Mouse (Mus musculus) brain, embryonic 14.5 days (tissue): Measurements from ENCODE around the gene Slc31a1. TPM values are rescaled to one million over a fixed set of nuclear protein-coding genes. Genes with fewer than 3 reads are reported as not detected.

Source experiments
- DNase-seq: peaks from one replicate; pipeline ENCODE4 v3.0.0-alpha.2; 2011; ENCODE audit warnings: low read depth
- CTCF ChIP-seq: fragments of 200-500 bp; IDR thresholded peaks from 2 replicates; pipeline ENCODE4 v1.5.1; 2012; ENCODE audit warnings: inconsistent platforms, mild to moderate bottlenecking, moderate library complexity, borderline replicate concordance; ENCODE audit not compliant: insufficient read depth, insufficient read length; ENCODE audit errors: extremely low read depth
- POLR2A ChIP-seq: fragments of 200-500 bp; IDR thresholded peaks from 2 replicates; pipeline ENCODE4 v1.6.1; 2012; ENCODE audit warnings: mild to moderate bottlenecking, inconsistent platforms, borderline replicate concordance; ENCODE audit not compliant: poor library complexity, insufficient read depth, insufficient read length, severe bottlenecking; ENCODE audit errors: extremely low read depth
- polyA plus RNA-seq: library from polyadenylated mRNA; depleted of rRNA; stranded (reverse); fragments of >200 nt; gene quantifications from 2 replicates; pipeline ENCODE4 v1.2.3, GENCODE M21; 2012

The Slc31a1 gene
- polyA plus RNA-seq, 1 experiment = 32.3 TPM

DNA sequence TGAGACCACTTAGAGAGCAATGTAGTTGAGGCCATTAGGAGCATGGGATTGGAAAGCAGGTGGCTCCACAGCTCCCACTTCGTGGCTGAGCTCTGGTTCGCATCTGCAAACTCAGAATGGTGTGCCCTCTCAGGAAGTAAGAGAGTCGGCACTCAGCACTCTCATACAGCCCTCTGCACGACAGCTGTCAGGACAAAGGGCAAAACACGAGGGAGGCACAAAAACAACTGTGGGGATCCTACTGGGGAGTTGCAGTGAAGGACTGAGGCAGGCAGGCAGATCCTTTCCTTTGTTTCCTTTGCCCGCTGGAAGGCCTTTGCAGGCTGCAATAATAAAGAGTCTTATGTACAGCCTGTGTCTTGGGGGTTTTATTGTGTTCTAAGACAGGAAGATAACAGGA lies 32.9 kb downstream of the Slc31a1 start:
- peak; percentile 39 for DNase-seq
- no peak for TF ChIP-seq POLR2A
- no peak for TF ChIP-seq CTCF

DNA sequence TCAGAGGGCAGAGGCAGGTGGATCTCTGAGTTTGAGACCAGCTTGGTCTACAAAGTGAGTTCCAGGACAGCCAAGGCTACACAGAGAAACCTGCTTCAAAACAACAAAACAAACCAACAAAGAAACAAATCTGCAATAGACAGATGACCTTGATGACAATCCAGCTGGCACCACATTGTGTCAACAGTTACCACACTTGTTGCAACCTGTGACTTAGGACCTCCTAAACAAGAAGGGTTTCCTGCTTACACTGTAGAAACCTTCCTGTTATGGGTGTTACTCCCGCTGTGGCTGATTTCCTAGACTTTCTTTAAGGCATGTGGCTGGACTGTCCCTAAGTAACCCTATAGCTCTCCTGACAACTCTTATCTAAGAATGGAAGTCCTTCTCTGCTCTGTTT lies 35.3 kb downstream of the Slc31a1 start:
- DNase-seq = no peak

DNA sequence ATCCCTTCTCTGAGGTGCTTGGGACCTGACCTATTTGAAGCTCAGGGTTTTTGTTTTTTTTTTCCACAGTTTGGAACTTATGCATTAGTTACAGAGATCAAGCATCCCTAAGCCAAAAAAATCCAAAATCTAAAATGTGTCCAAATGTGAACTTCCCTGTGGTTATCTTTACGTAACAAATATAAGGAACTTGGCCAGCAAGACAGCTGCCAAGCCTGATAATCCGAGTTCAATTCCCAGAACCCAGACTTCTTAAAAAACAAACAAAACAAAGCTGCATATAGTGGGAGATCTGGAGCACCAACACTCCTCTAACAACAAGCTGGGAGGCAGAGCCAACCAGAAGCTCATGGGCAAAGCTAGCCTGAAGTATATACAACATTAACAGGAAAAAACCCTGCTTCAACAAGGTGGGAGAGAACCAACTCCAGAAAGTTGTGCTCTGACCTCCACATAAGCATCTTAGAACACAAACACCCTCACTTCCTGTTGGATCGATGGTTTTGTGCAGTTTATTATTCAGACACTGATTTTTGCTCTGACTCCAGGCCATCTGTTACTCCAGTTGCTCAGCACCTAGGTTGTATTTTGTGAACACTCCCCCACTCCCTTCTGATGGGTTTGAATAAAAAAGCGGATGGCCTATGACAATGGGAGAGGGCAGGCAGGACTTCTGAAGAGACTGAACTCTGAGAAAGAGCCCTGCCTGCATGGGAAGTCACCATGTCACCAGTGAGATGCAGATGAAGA lies 37.3 kb downstream of the Slc31a1 start:
- no peak for TF ChIP-seq CTCF
- no peak for TF ChIP-seq POLR2A
- no peak for DNase-seq

More for the DNA sequence above, 35.3 kb downstream of the Slc31a1 start:
- TF ChIP-seq CTCF (no peak), POLR2A (no peak)

DNA sequence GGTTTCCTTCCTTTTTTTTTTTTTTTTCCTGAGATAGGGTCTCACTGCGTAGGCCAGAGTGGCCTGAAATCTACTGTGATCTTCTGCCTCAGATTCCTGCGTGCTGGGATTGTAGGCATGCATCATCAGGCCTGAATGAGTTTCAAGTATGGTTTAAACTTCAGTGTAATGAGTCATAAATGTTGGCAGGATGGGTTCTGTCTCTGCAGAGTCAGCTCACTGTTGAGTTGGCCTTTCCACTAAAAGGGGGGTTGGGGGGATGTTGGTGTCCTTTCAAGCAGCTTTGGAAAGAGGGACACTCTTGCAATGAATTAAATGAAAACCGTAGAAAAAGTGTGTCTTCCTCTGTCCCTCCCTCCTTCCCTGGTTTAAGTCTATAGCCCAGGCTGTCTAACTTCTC lies 38.4 kb downstream of the Slc31a1 start:
- DNase-seq = no peak
- TF ChIP-seq POLR2A (no peak), CTCF (no peak)

DNA sequence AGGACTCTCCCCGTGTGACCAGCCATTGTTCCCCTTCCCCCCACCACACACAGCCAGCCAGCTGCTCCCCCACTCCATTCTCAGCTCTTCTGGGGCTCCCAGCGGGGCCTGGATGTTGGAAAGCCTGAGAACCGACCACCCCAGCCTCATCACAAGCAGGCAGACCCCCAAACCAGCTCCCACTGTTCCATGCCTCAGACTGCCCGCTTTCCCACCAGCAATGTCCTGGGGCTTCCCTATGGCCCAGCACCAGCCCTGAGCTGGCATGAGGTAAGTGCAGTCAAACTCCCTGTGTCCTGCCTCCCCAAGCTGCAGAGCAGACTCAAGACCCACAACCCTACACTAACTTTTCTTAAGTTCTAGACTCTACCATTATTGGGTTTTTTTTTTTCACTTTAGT lies 45.6 kb downstream of the Slc31a1 start:
- no peak for TF ChIP-seq POLR2A
- TF ChIP-seq CTCF = no peak

DNA sequence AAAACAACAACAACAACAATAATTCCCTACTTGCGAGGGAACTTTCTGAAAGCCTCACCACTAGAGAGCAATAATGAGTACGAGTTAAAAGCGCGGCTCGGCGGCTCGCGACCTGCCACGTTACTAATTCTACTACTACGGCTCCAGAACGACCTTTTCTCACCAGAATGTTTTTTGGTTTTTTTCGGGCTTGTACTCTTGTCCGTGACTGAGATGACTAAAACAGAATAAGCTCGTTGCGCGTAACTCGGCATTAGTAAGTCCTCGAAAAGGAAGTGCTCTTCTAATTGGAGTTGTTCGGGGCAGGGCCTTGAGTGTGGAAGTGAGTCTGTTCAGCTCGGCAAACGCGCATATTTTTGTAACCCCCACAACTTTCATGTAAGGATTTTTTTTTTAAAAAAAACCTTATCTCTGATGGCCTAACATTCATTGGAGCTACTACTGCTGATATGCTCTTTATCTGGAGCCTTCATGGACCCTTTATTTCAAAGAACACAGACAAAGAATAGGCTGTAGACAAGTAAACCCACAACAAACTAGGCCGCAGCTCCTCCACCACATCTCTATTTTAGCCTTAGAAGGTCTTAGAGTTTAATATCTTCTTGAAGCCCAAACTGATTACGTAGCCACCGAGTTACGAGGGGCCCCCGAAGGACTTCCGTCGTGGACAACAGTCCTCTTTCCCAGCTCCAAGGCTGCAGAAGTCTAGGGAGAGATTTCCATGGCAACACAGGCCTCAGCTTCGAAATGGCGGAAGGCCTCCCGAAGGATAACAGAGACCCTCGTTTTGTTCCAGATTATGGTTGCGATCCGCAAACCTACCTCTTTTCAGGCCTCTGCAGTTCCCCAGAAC lies 47.4 kb downstream of the Slc31a1 start:
- TF ChIP-seq POLR2A (peak; percentile 15; the same call in 1 of the 2 replicates), CTCF (peak; percentile 60; the same call in 1 of the 2 replicates)
- peak; percentile 87 for DNase-seq

More for the DNA sequence above, 45.6 kb downstream of the Slc31a1 start:
- DNase-seq = no peak

DNA sequence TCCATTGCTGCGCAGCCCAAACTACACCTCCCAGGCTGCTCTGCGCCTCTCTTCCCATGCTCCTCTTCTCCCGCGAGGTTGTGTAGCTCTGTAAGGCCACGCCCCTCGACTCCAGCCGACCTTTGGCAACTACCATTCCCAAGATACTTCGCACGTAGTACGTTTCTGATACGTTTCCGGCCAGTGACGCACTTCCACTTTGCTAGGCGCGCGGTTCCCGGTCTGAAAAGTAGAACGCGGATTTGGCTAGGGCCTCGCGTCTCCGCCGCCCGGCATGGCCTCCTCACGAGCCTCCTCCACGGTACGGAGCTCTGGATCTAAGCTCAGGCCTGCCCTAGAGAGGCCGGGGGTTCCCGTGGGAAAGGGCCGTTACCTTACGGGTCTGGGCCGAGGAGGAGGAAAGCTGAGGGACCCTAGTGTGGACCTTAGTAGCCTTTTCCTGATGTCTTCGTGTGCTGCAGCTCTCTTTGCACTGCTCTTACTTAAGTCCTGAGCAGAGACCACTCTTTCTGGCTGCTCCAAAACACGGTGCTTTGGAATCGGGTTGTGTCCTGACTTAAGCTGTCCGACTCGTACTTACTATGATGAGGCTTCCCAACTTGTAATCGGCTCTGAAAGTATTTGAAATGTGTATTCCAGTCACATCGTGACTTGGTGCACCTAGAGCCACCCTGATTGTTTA lies 48.2 kb downstream of the Slc31a1 start, which contains the start of the genes Cdc26 and Prpf4:
Cdc26 (minus strand) TSS at position 42 of the 682 bp plus-strand sequence.
Prpf4 (plus strand) TSS at position 197 of the 682 bp plus-strand sequence.
- TF ChIP-seq CTCF = no peak
- peak; percentile 18; the same call in 1 of the 2 replicates for TF ChIP-seq POLR2A
- peak; percentile 100 for DNase-seq

DNA sequence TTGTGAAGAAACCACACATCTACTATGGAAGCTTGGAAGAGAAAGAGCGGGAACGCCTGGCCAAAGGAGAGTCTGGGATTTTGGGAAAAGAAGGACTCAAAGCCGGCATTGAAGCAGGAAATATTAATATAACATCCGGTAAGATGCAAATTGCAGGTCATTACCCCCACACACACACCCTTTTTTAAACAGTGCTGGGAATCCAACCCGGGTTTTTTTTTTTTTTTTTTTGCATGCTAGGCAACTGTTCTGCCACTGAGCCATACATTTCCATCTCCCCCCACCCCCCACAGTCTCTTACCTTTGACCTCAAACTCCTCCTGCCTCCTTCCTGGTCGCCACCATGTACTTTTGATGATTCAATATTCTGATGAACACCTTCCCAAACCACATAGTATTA lies 49.1 kb downstream of the Slc31a1 start:
- DNase-seq = no peak
- TF ChIP-seq POLR2A (no peak), CTCF (no peak)

DNA sequence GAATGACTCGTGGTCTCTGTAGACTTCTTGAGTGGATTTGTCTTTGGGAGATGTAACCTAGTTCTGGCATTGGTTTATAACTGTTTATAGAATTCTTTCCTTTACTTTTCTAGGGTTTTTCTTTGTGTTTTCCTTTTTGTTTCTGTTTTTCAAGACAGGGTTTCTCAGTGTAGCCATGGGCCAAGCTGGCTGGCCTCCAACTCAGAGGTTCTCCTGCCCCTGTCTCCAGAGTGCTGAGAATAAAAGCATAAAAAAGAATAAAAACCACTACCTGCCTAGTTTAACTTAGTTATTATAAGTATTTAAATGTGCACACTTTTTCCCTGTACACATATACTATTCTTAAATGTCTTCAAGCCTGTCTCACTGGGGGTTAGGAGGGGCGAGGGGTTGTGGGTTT lies 49.8 kb downstream of the Slc31a1 start:
- TF ChIP-seq CTCF = no peak
- no peak for TF ChIP-seq POLR2A
- no peak for DNase-seq

DNA sequence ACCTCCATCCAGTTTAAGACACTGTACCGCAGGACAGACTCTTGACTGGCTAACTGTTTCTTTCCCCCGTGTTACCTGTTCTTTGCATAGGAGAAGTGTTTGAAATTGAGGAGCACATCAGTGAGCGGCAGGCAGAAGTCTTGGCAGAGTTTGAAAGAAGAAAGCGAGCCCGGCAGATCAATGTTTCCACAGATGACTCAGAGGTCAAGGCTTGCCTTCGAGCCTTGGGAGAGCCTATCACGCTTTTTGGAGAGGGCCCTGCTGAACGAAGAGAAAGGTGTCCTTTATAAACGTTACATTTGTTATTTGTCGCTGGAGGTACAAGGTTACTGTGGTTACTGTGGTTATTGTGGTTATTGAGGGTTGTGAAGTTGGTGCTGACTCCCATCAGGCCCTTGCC lies 51.1 kb downstream of the Slc31a1 start:
- TF ChIP-seq CTCF (no peak), POLR2A (no peak)
- DNase-seq = no peak

DNA sequence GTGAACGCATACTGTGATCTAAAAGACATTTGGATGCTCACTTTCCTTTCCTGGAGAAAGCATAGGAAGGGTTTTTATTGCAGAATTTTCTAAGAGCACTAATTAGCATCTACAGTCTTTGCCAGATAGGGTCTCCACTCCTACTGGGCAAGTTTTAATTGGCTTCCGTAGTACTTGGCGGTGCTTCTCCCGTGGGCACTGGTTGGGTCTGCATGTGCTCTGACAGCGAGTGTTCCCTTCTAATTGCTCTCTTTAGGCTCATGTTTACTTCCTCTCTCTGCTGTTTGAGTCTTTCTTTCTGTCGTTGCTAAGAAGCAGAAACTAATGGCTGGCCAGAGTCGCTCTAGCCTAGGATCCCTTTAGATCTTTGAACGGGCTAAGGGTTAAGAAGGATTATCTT lies 57.9 kb downstream of the Slc31a1 start:
- DNase-seq = peak; percentile 79
- TF ChIP-seq CTCF (no peak), POLR2A (no peak)

DNA sequence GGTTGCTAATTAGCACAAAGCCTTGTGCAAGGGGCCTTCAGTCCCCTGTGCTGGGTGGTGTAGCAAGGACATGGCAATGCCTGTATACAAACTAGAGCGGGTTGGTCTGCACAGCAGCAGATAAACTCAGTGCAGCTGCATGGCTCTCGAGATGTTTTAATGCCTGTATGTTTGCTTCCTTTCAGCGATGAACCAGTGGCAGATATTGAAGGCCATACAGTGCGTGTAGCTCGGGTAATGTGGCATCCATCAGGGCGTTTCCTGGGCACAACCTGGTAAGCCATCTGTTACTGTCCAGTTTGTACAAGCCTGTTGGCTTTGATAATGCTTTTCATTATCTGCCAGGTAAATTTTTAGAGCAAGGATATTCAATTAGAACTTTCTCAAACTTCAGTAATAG lies 58.6 kb downstream of the Slc31a1 start:
- no peak for TF ChIP-seq POLR2A
- TF ChIP-seq CTCF = no peak

DNA sequence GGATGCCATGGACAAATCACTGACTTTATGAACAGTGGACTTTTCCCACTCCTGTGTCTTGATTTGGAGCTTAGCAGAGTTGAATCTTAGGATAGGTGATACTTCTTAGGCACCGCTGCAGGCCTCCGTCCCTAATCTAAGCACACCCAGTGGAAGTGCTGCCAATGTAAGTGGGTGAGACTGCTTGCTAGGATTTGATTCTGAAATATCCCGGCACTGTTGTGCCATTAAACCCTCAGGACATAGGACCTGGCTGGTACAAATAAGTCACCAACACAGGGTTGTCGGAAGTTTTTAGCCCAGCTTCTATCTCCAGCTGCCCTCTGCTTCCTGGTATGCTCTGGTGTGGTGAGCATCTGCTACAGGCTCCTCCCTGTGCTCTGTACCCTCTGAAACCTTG lies 65.4 kb downstream of the Slc31a1 start:
- no peak for DNase-seq
- TF ChIP-seq POLR2A (no peak), CTCF (no peak)

More for the DNA sequence above, 58.6 kb downstream of the Slc31a1 start:
- DNase-seq = no peak
